Mouse (Mus musculus): ENCODE results near the gene Cd276. TPM values are rescaled to one million over a fixed set of nuclear protein-coding genes. Genes with fewer than 3 reads are reported as not detected.

Gene Cd276
- total and polyA plus RNA-seq, 2 experiments: 1.3 to 4.5 TPM

DNA sequence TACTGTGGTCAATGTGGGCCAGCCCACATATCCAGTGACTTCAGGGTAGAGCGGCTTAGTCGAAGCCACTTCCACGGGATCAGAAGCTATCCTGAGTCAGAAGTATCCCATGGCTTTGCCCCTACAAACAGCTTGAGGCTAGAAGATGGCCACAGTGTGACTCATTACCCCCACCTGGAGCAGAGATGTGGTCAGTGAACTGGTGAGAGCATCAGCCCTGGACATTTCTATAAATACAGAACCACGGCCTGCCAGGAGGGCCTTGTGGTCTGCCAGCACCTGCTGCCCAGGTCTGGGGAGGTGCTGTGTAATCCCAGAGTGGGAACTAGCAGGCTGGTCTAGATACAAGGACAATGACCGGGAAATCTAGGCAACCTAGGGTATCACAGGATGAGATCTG lies 54.3 kb downstream of the Cd276 start:
- H3K27me3 ChIP-seq (ENCODE audit: control insufficient read depth, insufficient read depth, low read length): no peaks in the 10 kb centered on the region
- H3K4me1 ChIP-seq (ENCODE audit: control insufficient read depth, insufficient read depth, low read length): no peaks in the 10 kb centered on the region
- no peak for TF ChIP-seq POLR2A (IDR thresholded peaks at IDR 0.05; ENCODE audit: extremely low read depth, insufficient read depth, low read length)
- no peak overlapping the region for H3K9ac ChIP-seq (ENCODE audit: low read depth, low read length)
- no peaks in the 10 kb centered on the region for H3K79me2 ChIP-seq (ENCODE audit: control insufficient read depth, insufficient read depth, low read length)
- WGBS: 84% methylated on average over 5 of the region's 5 CpGs
- no peak for DNase-seq (ENCODE audit: extremely low read depth, low read depth, low spot score)
- no peaks in the 10 kb centered on the region for H3K36me3 ChIP-seq (ENCODE audit: control insufficient read depth, insufficient read depth, low read length)
- H3K4me3 ChIP-seq (ENCODE audit: insufficient read depth, low read depth, low read length): no peak overlapping the region
- H3K27ac ChIP-seq (replicated peaks; ENCODE audit: insufficient read depth, low read depth, low read length): no peak overlapping the region

DNA sequence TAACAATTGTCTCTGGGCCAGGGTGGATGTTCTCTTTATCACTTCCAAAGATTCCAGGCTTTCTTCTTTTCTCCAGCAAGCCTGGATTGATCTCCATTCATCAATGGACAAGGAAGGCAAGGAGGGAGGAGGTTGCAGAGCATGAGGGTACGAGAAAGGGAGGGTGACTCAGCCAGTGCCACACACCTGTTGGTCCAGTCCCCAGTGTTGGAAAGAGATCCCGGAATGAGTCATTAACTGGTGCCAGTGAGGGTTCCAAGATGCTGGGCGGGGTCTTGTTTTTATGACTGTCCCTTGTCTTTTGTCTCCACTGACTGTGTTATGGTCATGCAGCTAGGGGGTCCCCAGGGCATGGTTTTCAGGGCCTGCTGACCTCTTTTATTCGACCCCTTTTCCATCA lies 57.3 kb downstream of the Cd276 start:
- TF ChIP-seq CTCF (IDR thresholded peaks at IDR 0.05; ENCODE audit: low read depth, low read length): no peak
- no peak for TF ChIP-seq POLR2A (IDR thresholded peaks at IDR 0.05; ENCODE audit: extremely low read depth, insufficient read depth, low read length)
- Histone ChIP-seq H3K4me3 (ENCODE audit: insufficient read depth, low read depth, low read length) (no peak overlapping the region), H3K36me3 (ENCODE audit: control insufficient read depth, insufficient read depth, low read length) (no peaks in the 10 kb centered on the region), H3K27me3 (ENCODE audit: control insufficient read depth, insufficient read depth, low read length) (no peaks in the 10 kb centered on the region), H3K79me2 (ENCODE audit: control insufficient read depth, insufficient read depth, low read length) (no peaks in the 10 kb centered on the region), H3K9ac (ENCODE audit: low read depth, low read length) (no peak overlapping the region), H3K4me1 (ENCODE audit: control insufficient read depth, insufficient read depth, low read length) (no peaks in the 10 kb centered on the region), H3K27ac (replicated peaks; ENCODE audit: insufficient read depth, low read depth, low read length) (no peak overlapping the region)
- 77% methylated on average over 4 of the region's 4 CpGs for WGBS
- DNase-seq (ENCODE audit: extremely low read depth, low read depth, low spot score): no peak

DNA sequence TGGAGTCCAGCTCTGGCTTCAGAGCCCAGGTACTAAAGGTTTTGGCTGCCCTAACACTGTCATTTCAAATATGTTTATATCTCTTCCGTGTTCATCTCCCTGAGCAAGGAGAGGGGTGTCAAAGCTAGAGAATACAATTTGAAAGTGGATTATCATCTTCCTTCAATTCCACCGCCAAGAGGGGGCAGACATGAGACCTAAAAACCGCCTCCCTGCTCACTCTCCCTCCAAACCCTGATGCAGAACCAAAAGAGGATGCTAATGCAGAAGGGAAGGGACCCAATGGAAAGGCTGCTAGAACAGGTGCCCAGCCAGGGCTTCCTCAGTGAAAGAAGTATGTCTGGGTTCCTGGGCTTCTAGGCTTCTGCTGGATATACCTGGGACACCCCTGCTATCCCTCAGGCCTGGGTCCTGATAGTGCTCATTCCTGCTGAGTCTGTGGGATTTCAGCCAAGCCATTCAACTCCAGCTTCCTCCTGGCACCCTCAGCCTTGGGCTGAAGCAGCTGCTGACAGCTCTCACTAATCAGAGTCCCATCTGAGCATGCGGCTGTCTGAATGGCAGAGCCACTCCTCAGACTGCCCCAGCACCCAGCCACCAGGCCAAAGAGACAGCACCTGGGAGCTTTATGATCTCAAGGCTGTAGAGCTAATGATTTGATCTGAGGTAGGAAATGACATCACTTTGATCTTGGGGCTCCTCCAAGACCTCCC lies 58.6 kb downstream of the Cd276 start:
- H3K9ac ChIP-seq (ENCODE audit: low read depth, low read length): no peak overlapping the region
- no peaks in the 10 kb centered on the region for H3K4me1 ChIP-seq (ENCODE audit: control insufficient read depth, insufficient read depth, low read length)
- no peaks in the 10 kb centered on the region for H3K36me3 ChIP-seq (ENCODE audit: control insufficient read depth, insufficient read depth, low read length)
- H3K4me3 ChIP-seq (ENCODE audit: insufficient read depth, low read depth, low read length): no peak overlapping the region
- no peak for DNase-seq (ENCODE audit: extremely low read depth, low read depth, low spot score)
- no peak for TF ChIP-seq CTCF (IDR thresholded peaks at IDR 0.05; ENCODE audit: low read depth, low read length)
- TF ChIP-seq POLR2A (IDR thresholded peaks at IDR 0.05; ENCODE audit: extremely low read depth, insufficient read depth, low read length): no peak
- no peaks in the 10 kb centered on the region for H3K79me2 ChIP-seq (ENCODE audit: control insufficient read depth, insufficient read depth, low read length)
- no peaks in the 10 kb centered on the region for H3K27me3 ChIP-seq (ENCODE audit: control insufficient read depth, insufficient read depth, low read length)
- H3K27ac ChIP-seq (replicated peaks; ENCODE audit: insufficient read depth, low read depth, low read length): no peak overlapping the region
- WGBS: 47% methylated on average over 4 of the region's 4 CpGs

DNA sequence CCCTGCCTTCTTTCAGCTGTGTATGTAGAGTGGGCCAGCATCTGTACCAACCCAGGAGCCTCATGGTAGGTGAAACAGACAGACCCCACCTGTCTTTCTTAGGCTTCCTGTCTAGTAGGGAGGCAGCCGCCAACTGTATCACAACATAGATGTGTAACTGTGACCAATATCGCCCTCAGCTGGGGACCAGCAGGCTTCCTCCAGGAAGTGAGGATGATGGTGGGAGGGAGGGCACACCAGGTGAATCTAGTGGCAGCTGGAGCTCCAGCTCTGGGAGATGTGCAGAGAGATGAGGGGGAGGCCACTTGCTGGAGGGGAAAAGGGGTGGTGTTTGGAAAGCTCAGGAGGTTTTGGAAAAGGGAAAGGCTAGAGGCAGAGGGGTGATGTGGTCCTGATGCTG lies 60.2 kb downstream of the Cd276 start:
- Histone ChIP-seq H3K79me2 (ENCODE audit: control insufficient read depth, insufficient read depth, low read length) (no peaks in the 10 kb centered on the region), H3K9ac (ENCODE audit: low read depth, low read length) (no peak overlapping the region), H3K4me1 (ENCODE audit: control insufficient read depth, insufficient read depth, low read length) (no peaks in the 10 kb centered on the region), H3K27me3 (ENCODE audit: control insufficient read depth, insufficient read depth, low read length) (0 out of 2 replicates have a peak, but pooled peaks cover under 1% of the 10 kb centered on the region), H3K36me3 (ENCODE audit: control insufficient read depth, insufficient read depth, low read length) (no peaks in the 10 kb centered on the region), H3K27ac (replicated peaks; ENCODE audit: insufficient read depth, low read depth, low read length) (no peak overlapping the region), H3K4me3 (ENCODE audit: insufficient read depth, low read depth, low read length) (no peak overlapping the region)
- no peak for TF ChIP-seq CTCF (IDR thresholded peaks at IDR 0.05; ENCODE audit: low read depth, low read length)
- no peak for TF ChIP-seq POLR2A (IDR thresholded peaks at IDR 0.05; ENCODE audit: extremely low read depth, insufficient read depth, low read length)
- DNase-seq (ENCODE audit: extremely low read depth, low read depth, low spot score): no peak
- WGBS: 71% methylated on average over 2 of the region's 2 CpGs

DNA sequence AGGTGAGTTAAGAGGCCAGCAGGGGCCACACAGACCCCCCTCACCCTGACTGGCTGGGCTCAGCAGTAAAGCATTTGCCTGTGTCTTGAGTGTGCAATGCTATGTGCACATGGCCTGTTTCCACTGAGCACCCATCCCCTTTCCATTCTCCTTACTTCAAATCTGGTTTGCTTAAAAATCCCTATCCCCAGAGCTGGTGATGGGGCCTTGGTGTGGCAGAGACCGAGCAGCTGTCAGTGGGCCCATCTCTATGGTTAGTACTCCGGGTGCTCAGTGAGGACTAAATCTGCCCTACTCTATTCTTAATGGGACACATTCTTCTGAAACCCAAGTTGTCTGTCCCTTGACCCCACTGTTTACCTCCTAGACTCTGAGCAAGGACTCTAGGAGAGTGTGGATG lies 64.8 kb downstream of the Cd276 start:
- no peaks in the 10 kb centered on the region; the same call in 1 of the 2 replicates for H3K4me1 ChIP-seq (ENCODE audit: control insufficient read depth, insufficient read depth, low read length)
- no peaks in the 10 kb centered on the region for H3K79me2 ChIP-seq (ENCODE audit: control insufficient read depth, insufficient read depth, low read length)
- no peak overlapping the region for H3K9ac ChIP-seq (ENCODE audit: low read depth, low read length)
- 86% methylated on average over 2 of the region's 2 CpGs for WGBS
- H3K27ac ChIP-seq (replicated peaks; ENCODE audit: insufficient read depth, low read depth, low read length): no peak overlapping the region
- TF ChIP-seq CTCF (IDR thresholded peaks at IDR 0.05; ENCODE audit: low read depth, low read length) (no peak), POLR2A (IDR thresholded peaks at IDR 0.05; ENCODE audit: extremely low read depth, insufficient read depth, low read length) (no peak)
- DNase-seq (ENCODE audit: extremely low read depth, low read depth, low spot score): no peak
- H3K4me3 ChIP-seq (ENCODE audit: insufficient read depth, low read depth, low read length): no peak overlapping the region
- peaks cover 19% of the 10 kb centered on the region for H3K27me3 ChIP-seq (ENCODE audit: control insufficient read depth, insufficient read depth, low read length)
- no peaks in the 10 kb centered on the region for H3K36me3 ChIP-seq (ENCODE audit: control insufficient read depth, insufficient read depth, low read length)

DNA sequence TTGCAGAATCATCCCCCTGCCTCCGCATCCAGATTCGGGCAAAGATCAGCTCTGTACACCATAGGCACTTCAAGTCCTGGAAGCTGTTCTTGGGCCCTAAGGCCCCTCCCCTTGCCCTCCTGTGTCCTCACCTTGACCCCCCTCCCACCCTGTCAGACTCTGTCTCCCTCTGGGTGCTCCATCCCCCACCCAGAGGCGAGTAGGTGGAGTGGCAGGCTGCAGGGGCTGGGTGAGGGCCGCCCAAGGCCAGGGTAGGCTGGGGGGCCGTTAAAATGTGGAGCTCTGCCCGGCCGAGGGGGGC lies 65.4 kb downstream of the Cd276 start:
- H3K36me3 ChIP-seq (ENCODE audit: control insufficient read depth, insufficient read depth, low read length): no peaks in the 10 kb centered on the region
- no peak for TF ChIP-seq CTCF (IDR thresholded peaks at IDR 0.05; ENCODE audit: low read depth, low read length)
- DNase-seq (ENCODE audit: extremely low read depth, low read depth, low spot score): no peak
- H3K4me1 ChIP-seq (ENCODE audit: control insufficient read depth, insufficient read depth, low read length): no peaks in the 10 kb centered on the region; the same call in 1 of the 2 replicates
- 19% methylated on average over 7 of the region's 7 CpGs for WGBS
- H3K27me3 ChIP-seq (ENCODE audit: control insufficient read depth, insufficient read depth, low read length): peaks cover 19% of the 10 kb centered on the region
- no peak overlapping the region for H3K9ac ChIP-seq (ENCODE audit: low read depth, low read length)
- H3K4me3 ChIP-seq (ENCODE audit: insufficient read depth, low read depth, low read length): no peak overlapping the region
- no peaks in the 10 kb centered on the region for H3K79me2 ChIP-seq (ENCODE audit: control insufficient read depth, insufficient read depth, low read length)
- no peak overlapping the region for H3K27ac ChIP-seq (replicated peaks; ENCODE audit: insufficient read depth, low read depth, low read length)

All from liver, adult 2 months (tissue).